Mouse (Mus musculus) lung, embryonic 15.5 days (tissue): Measurements from ENCODE around the gene Lrrfip2. TPM values are rescaled to one million over a fixed set of nuclear protein-coding genes. Genes with fewer than 3 reads are reported as not detected.

ENCODE experiments used
- ATAC-seq: fragments of 200-750 bp; cut with Nextera tagmentation; 2 replicates; pipeline ENCODE4 v1.8.0; 2017; ENCODE audit warnings: moderate number of reproducible peaks, borderline replicate concordance; ENCODE audit not compliant: low FRiP score, low TSS enrichment; ENCODE audit errors: extremely low read depth
- H3K27ac ChIP-seq: fragments of 300-500 bp; sonication (generic); 2 replicates; pipeline ENCODE4 v1.5.1; 2015; ENCODE audit warnings: moderate library complexity, mild to moderate bottlenecking, inconsistent platforms
- H3K27me3 ChIP-seq: fragments of 300-500 bp; sonication (generic); 2 replicates; pipeline ENCODE4 v1.6.1; 2015; ENCODE audit warnings: inconsistent platforms
- H3K36me3 ChIP-seq: fragments of 300-500 bp; sonication (generic); 2 replicates; pipeline ENCODE4 v1.6.1; 2015; ENCODE audit warnings: inconsistent platforms
- H3K4me1 ChIP-seq: fragments of 300-500 bp; sonication (generic); 2 replicates; pipeline ENCODE4 v1.6.1; 2015; ENCODE audit warnings: inconsistent platforms
- H3K4me2 ChIP-seq: fragments of 300-500 bp; sonication (generic); 2 replicates; pipeline ENCODE4 v1.6.1; 2015; ENCODE audit warnings: inconsistent platforms, mild to moderate bottlenecking, moderate library complexity
- H3K4me3 ChIP-seq: fragments of 300-500 bp; sonication (generic); 2 replicates; pipeline ENCODE4 v1.5.1; 2015; ENCODE audit warnings: mild to moderate bottlenecking, inconsistent platforms
- H3K9ac ChIP-seq: fragments of 300-500 bp; sonication (generic); 2 replicates; pipeline ENCODE4 v1.6.1; 2015; ENCODE audit warnings: inconsistent platforms
- H3K9me3 ChIP-seq: fragments of 300-500 bp; sonication (generic); 2 replicates; pipeline ENCODE4 v1.6.1; 2016; ENCODE audit warnings: inconsistent platforms
- WGBS: fragments of 180-500 bp; shearing (Covaris S2); methylation state at CpG from one replicate; pipeline ENCODE4 v1.1.7; 2015; 5-methylcytosine and 5-hydroxymethylcytosine counted together
- polyA plus RNA-seq: library from polyadenylated mRNA; unstranded; fragments of >200 nt; fragmentation: Nextera tagmentation; extraction: Ambion mirVana; gene quantifications from 2 replicates; pipeline ENCODE4 v1.2.1, GENCODE M21; 2015

Lrrfip2 gene
- polyA plus RNA-seq, 1 experiment from 2014 or later: 46.1 TPM

- Histone ChIP-seq H3K27ac (no peak overlapping the region), H3K9ac (no peak overlapping the region), H3K9me3 (no peaks in the 10 kb centered on the region), H3K27me3 (no peaks in the 10 kb centered on the region), H3K4me3 (no peak overlapping the region), H3K4me2 (no peak overlapping the region), H3K36me3 (no peaks in the 10 kb centered on the region), H3K4me1 (peaks cover 21% of the 10 kb centered on the region)
- ATAC-seq: no peak
- WGBS: 65% methylated on average over 9 of the region's 9 CpGs
These were observed 24.7 kb upstream of the Lrrfip2 start for GRCm38 (mm10) chr9:111092657-111093056.

GRCm38 (mm10) chr9:111093094-111093493 lies 24.3 kb upstream of the Lrrfip2 start:
- Histone ChIP-seq H3K9me3 (no peaks in the 10 kb centered on the region), H3K4me3 (no peak overlapping the region), H3K27ac (no peak overlapping the region), H3K9ac (no peak overlapping the region), H3K27me3 (no peaks in the 10 kb centered on the region), H3K36me3 (no peaks in the 10 kb centered on the region), H3K4me1 (peaks cover 21% of the 10 kb centered on the region), H3K4me2 (no peak overlapping the region)
- ATAC-seq: no peak
- 22% methylated on average over 5 of the region's 5 CpGs for WGBS

DNA sequence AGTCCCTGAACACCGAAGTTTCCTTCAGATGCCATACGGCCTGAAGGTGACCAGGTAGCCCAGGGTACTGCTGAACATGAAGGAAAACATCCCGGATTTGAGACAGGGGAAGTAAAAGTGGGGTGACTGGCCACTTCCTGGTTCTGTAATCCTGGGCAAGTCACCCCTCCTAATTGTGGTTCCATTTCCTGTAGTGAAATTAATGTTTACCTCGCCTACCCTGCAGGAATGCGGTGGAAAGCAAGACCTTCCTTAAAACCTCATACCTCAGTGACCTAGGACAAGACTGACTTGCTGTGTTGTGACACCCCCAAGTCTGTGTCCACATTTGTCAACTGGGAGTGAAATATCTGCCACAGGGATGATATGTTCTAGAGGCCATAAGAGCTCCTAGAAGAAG lies 22.8 kb upstream of the Lrrfip2 start:
- H3K27me3 ChIP-seq: no peaks in the 10 kb centered on the region
- no peak overlapping the region for H3K9ac ChIP-seq
- H3K4me2 ChIP-seq: no peak overlapping the region
- no peak for ATAC-seq
- no peaks in the 10 kb centered on the region for H3K36me3 ChIP-seq
- peaks cover 14% of the 10 kb centered on the region for H3K4me1 ChIP-seq
- 56% methylated on average over 5 of the region's 5 CpGs for WGBS
- no peak overlapping the region for H3K4me3 ChIP-seq
- no peak overlapping the region for H3K27ac ChIP-seq
- H3K9me3 ChIP-seq: no peaks in the 10 kb centered on the region

- no peak overlapping the region for H3K4me2 ChIP-seq
- H3K9me3 ChIP-seq: no peaks in the 10 kb centered on the region
- no peaks in the 10 kb centered on the region for H3K36me3 ChIP-seq
- peaks cover 14% of the 10 kb centered on the region for H3K4me1 ChIP-seq
- no peak overlapping the region for H3K4me3 ChIP-seq
- 68% methylated on average over 7 of the region's 7 CpGs for WGBS
- ATAC-seq: no peak
- H3K27ac ChIP-seq: no peak overlapping the region
- no peak overlapping the region for H3K9ac ChIP-seq
- no peaks in the 10 kb centered on the region for H3K27me3 ChIP-seq
These were observed 21.7 kb upstream of the Lrrfip2 start for GRCm38 (mm10) chr9:111095710-111096109.

DNA sequence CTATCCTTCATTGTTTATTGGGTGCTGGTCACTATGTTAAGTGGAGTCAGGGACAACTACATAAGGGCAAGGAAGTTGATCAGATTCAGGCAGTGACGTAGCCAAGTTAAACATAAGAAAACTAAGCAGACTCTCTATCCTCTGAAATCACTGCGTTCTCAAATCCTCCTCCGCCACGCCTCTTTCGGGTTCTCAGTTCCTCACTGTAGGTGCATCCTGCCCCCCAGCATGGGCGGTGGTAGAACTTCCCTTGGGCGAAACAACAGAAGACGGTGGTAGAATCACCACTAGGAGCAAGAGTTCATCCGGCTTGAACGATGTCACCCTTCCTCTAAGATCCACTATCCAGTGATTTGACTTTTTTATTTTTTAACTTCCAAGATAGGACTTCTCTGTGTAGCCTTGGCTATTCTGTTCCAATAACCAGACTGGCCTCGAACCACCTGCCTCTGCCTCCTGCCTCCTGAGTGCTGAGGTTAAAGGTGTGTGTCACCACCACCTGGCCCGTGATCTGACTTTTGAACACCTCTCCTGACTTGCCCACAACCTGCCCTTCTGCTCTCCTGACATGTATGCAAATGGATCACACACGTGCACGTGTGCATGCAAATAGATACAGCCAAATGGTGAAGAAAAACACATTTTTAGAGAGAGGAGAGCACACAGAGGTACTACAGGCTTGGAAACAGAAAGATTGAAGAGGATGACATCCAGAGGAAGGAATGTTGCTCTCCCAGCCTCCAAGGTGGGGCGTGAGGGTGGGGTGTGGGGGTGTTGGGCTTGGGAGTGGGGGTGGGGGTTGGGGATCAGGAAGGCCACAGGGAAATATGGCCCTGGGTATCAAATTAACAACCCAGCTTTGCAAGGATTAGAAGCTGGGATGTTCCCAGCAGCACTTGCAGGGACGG lies 20.7 kb upstream of the Lrrfip2 start:
- no peak for ATAC-seq
- H3K27ac ChIP-seq: 0 out of 2 replicates have a peak overlapping the region, but pooled peaks have one; percentile 15

DNA sequence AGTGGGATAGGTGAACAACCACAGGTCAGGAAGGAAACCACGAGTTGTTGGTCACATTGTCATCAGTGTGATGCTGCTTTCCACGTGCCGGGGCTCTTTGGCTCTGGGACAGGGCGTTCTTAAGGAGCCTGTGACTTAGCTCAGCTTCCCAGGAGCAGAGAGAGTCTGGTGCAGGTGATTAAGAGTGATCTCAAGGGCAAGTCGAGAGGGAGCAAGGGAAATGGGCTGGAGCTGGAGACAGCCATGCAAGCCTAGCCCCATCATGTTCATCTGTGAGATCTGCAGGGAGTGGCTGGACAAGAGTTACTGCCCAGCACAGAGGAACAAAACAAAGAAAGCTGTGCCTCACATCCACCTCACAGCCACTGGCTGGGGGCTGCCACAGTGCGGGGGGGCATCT lies 19.8 kb upstream of the Lrrfip2 start:
- Histone ChIP-seq H3K36me3 (no peaks in the 10 kb centered on the region), H3K9me3 (no peaks in the 10 kb centered on the region), H3K9ac (no peak overlapping the region), H3K4me3 (no peak overlapping the region), H3K4me2 (no peak overlapping the region), H3K27me3 (no peaks in the 10 kb centered on the region), H3K27ac (no peak overlapping the region), H3K4me1 (peaks cover 14% of the 10 kb centered on the region)
- WGBS: 46% methylated on average over 6 of the region's 6 CpGs
- no peak for ATAC-seq

More for the DNA sequence above, 20.7 kb upstream of the Lrrfip2 start:
- WGBS: 75% methylated on average over 16 of the region's 16 CpGs
- H3K4me3 ChIP-seq: no peak overlapping the region
- no peak overlapping the region for H3K9ac ChIP-seq
- peaks cover 14% of the 10 kb centered on the region for H3K4me1 ChIP-seq
- H3K4me2 ChIP-seq: no peak overlapping the region
- no peaks in the 10 kb centered on the region for H3K36me3 ChIP-seq
- no peaks in the 10 kb centered on the region for H3K27me3 ChIP-seq
- H3K9me3 ChIP-seq: no peaks in the 10 kb centered on the region

DNA sequence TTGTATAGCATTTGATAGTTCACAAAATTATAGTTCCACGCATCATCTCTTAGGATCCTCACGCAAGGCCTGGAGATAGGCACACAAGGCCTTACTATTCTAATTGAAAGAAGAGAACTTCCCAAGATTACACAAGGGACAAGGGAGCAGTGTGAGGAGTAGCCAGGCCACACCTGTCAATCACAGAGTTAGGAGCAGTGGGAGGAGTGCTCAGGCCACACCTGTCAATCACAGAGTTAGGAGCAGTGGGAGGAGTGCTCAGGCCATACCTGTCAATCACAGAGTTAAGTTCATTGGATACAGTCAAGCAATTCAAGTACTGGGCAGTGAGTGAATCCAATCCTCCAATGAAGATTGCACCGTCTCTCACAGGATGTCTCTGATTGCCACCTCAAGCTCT lies 17.0 kb upstream of the Lrrfip2 start:
- H3K4me2 ChIP-seq: no peak overlapping the region
- H3K4me1 ChIP-seq: peaks cover 7% of the 10 kb centered on the region
- H3K27me3 ChIP-seq: no peaks in the 10 kb centered on the region
- 88% methylated on average over 3 of the region's 3 CpGs for WGBS
- H3K9me3 ChIP-seq: no peaks in the 10 kb centered on the region
- no peaks in the 10 kb centered on the region for H3K36me3 ChIP-seq
- no peak overlapping the region for H3K4me3 ChIP-seq
- no peak overlapping the region for H3K27ac ChIP-seq
- ATAC-seq: no peak
- no peak overlapping the region for H3K9ac ChIP-seq

DNA sequence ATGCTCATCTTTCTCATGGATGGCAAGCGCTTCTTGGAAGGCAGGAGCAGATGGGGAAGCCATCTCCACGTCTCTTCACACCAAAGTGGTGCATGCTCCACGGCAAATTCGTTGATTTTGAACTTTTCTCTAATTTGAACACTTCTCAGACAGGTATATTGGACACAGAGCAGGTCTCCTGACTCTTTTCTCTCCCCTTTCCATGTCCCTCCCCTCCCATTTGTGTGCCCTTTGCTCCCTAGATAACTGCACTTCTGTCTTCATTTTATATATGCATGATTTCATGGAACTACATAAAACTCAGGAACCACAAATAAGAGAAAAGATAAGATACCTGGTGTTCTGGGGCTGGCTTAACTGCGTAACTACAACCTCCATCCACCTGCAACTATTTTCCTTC lies 14.1 kb upstream of the Lrrfip2 start:
- no peak overlapping the region for H3K27ac ChIP-seq
- H3K4me3 ChIP-seq: no peak overlapping the region
- no peaks in the 10 kb centered on the region for H3K9me3 ChIP-seq
- H3K4me1 ChIP-seq: no peaks in the 10 kb centered on the region
- H3K4me2 ChIP-seq: no peak overlapping the region
- H3K27me3 ChIP-seq: no peaks in the 10 kb centered on the region
- no peaks in the 10 kb centered on the region for H3K36me3 ChIP-seq
- ATAC-seq: no peak
- no peak overlapping the region for H3K9ac ChIP-seq
- WGBS: 81% methylated on average over 5 of the region's 5 CpGs

- ATAC-seq: no peak
- 81% methylated on average over 5 of the region's 5 CpGs for WGBS
- H3K4me1 ChIP-seq: no peaks in the 10 kb centered on the region
- no peaks in the 10 kb centered on the region for H3K36me3 ChIP-seq
- H3K27ac ChIP-seq: no peak overlapping the region
- H3K9ac ChIP-seq: no peak overlapping the region
- H3K27me3 ChIP-seq: no peaks in the 10 kb centered on the region
- H3K4me2 ChIP-seq: no peak overlapping the region
- H3K9me3 ChIP-seq: no peaks in the 10 kb centered on the region
- H3K4me3 ChIP-seq: no peak overlapping the region
These were observed 13.5 kb upstream of the Lrrfip2 start for GRCm38 (mm10) chr9:111103893-111104292.

GRCm38 (mm10) chr9:111107863-111108262 lies 9.5 kb upstream of the Lrrfip2 start:
- Histone ChIP-seq H3K27me3 (no peaks in the 10 kb centered on the region), H3K4me2 (no peak overlapping the region), H3K9ac (no peak overlapping the region), H3K9me3 (no peaks in the 10 kb centered on the region), H3K36me3 (no peaks in the 10 kb centered on the region), H3K4me1 (no peaks in the 10 kb centered on the region), H3K4me3 (no peak overlapping the region), H3K27ac (no peak overlapping the region)
- ATAC-seq: no peak
- WGBS: 60% methylated on average over 3 of the region's 3 CpGs

DNA sequence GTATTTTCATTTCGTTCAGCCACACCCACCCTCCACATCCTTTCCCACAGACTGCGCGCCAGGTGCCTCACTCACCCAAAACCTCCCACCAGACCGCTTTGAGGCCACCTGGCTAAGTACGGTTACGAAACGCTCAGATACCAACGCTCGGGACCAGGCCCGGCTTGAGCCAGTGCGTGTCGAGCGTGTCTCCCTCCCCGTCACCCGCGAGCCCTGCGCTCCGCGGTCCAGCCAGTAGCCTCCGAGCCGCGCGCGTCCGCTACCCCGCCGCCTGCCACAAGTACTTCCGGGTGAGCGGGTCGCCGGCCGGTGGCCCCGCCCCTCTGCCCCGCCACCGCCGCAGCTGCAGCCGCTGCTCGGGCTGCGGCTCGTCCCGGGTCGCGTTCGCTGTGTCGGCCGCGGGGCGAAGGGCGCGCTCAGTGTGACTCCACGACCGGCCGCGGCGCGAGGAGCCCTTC lies 431 bp downstream of the Lrrfip2 start:
- peak overlapping the region; percentile 86 for H3K9ac ChIP-seq
- no peaks in the 10 kb centered on the region for H3K9me3 ChIP-seq
- WGBS: under 1% methylated on average over 47 of the region's 56 CpGs
- 0 out of 2 replicates have a peak, but pooled peaks cover 3% of the 10 kb centered on the region for H3K36me3 ChIP-seq
- ATAC-seq: peak; percentile 94
- peak overlapping the region; percentile 88 for H3K27ac ChIP-seq
- H3K4me3 ChIP-seq: peak overlapping the region; percentile 96
- H3K4me1 ChIP-seq: peaks cover 27% of the 10 kb centered on the region
- peak overlapping the region; percentile 81 for H3K4me2 ChIP-seq
- no peaks in the 10 kb centered on the region for H3K27me3 ChIP-seq

- Histone ChIP-seq H3K9me3 (no peaks in the 10 kb centered on the region), H3K27me3 (no peaks in the 10 kb centered on the region), H3K4me2 (peak overlapping the region; percentile 81), H3K27ac (peak overlapping the region; percentile 88), H3K4me1 (peaks cover 27% of the 10 kb centered on the region), H3K9ac (peak overlapping the region; percentile 86), H3K36me3 (0 out of 2 replicates have a peak, but pooled peaks cover 3% of the 10 kb centered on the region), H3K4me3 (peak overlapping the region; percentile 96)
- ATAC-seq: peak; percentile 81
- 0% methylated on average over 43 of the region's 52 CpGs for WGBS
These were observed 979 bp downstream of the Lrrfip2 start for GRCm38 (mm10) chr9:111118252-111118890.
